Mouse (Mus musculus): ENCODE measurements at regions not wholly inside any gene's neighbourhood (a gene's known extent, or its start where the extent isn't known, plus 50 kb on each side); places are given as distances from the start of the nearest gene placed in this dataset.

DNA sequence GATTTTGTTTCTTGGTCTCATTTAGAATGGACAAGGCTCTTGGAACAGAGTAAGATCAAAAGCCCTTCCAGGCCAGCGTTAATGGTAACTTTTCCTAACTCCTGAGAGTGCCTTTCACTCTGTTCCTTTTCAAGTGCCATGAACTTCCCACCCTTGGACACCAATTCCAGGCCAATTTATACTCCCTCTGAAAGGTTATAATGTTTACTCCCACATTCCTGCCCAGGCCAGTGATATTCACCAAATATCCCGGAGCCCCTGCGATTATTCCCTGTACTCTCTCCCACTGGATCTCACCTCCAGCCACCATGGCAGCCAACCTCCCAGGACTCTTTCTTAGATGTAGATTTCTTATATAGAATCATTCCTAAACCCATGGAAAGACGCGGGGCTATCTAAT lies 123.2 kb downstream of the Twistnb start:
- TF ChIP-seq CTCF (IDR thresholded peaks at IDR 0.05) (no peak), EP300 (IDR thresholded peaks at IDR 0.05) (no peak)
